Mouse (Mus musculus): ENCODE measurements around the gene Camta1.

- TF ChIP-seq ZNF384 (IDR thresholded peaks at IDR 0.05; ENCODE audit: low read depth, low read length) (peak; percentile 72), MAFK (IDR thresholded peaks at IDR 0.05; ENCODE audit: insufficient read depth, low read depth, low read length) (no peak), CHD2 (IDR thresholded peaks at IDR 0.05; ENCODE audit: low read depth, low read length) (no peak), ZC3H11A (IDR thresholded peaks at IDR 0.05; ENCODE audit: borderline replicate concordance, low read depth, low read length) (no peak)
Measured at GRCm38 (mm10) chr4:150875393-150875792, 986.3 kb downstream of the Camta1 start.

All from ES-E14 (cell line).